ENCODE assay signal across 10 mouse cellular contexts in the genomic region with DNA sequence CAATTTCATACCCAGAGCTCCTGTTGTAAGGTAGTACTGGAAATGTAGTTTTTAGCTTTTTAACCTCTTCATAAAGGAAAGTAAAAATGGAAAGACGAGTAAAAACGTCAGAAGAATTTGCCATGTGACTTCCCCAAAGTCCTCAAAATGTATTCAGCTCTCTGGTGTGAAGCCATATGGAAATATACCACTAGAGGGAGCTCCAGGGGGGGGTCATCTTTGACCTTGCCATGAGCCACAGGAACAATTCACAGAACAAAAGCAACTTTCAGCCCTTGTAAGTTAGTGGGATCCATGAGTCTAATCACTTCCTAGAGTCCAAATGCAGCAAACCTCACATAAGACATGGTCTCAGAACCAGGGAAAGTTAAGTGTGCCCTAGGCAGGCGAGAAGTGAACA.
DNase-seq lines count a peak whose midpoint lies in the region; ATAC-seq and TF ChIP-seq lines count a peak whose summit lies in the region.
"Had no signal": no experiment of that assay in that cellular context is flagged by ENCODE, and none has a peak within 500 bp of the region (broad histone marks: within the 10 kb centered on the region; RNA-seq: fewer than 3 reads in every experiment).

No protein-coding gene starts in this region.

- WGBS in kidney, postnatal 0 days, result 64% methylated on average over 3 of the region's 3 CpGs

- DNase-seq in kidney, postnatal 0 days (ENCODE audit: low spot score), result peak; percentile 14
- DNase-seq in kidney, adult 11 months, result no peak
- DNase-seq in ES-E14 (ENCODE audit: low read depth, low spot score), result peak; percentile 55
- peak; percentile 6 for DNase-seq in c-Kit-positive CD71-negative TER-119-negative erythroid progenitor cells, embryonic 14.5 days (ENCODE audit: low read depth)
- DNase-seq in induced T-regulatory cell, adult 2 months (ENCODE audit: low read depth), result peak; percentile 15
- DNase-seq in spleen, postnatal 10 days (ENCODE audit: low spot score in 2 of 2), result no peak
- no peak for DNase-seq in layer of hippocampus, postnatal 14 days (ENCODE audit: low spot score in 2 of 2)

- no peaks in the 10 kb centered on the region for H3K36me3 ChIP-seq in kidney, postnatal 0 days (ENCODE audit: insufficient read depth, low read length)
- no peaks in the 10 kb centered on the region for H3K36me3 ChIP-seq in ES-E14 (ENCODE audit: control insufficient read depth, insufficient read depth, low read length, poor library complexity, severe bottlenecking)

- no peaks in the 10 kb centered on the region for H3K27me3 ChIP-seq in kidney, postnatal 0 days (ENCODE audit: insufficient read depth, low read length)

- no peaks in the 10 kb centered on the region for H3K4me1 ChIP-seq in kidney, postnatal 0 days (replicated peaks; ENCODE audit: insufficient read depth, low read length)
- no peaks in the 10 kb centered on the region for H3K4me1 ChIP-seq in ES-E14 (ENCODE audit: control insufficient read depth in 2 of 2, insufficient read depth in 2 of 2, low read length in 2 of 2, poor library complexity in 1 of 2)

- TF ChIP-seq CTCF in kidney, postnatal 0 days (IDR thresholded peaks at IDR 0.05; ENCODE audit: low read depth), result peak; percentile 57

- H3K27ac ChIP-seq in kidney, postnatal 0 days, result no peak overlapping the region
- no peak overlapping the region for H3K27ac ChIP-seq in ES-E14 (ENCODE audit: insufficient read depth, low read depth, low read length, poor library complexity, severe bottlenecking)
- H3K27ac ChIP-seq: macrophage had no signal

- H3K4me3 ChIP-seq in kidney, postnatal 0 days (replicated peaks; ENCODE audit: low read depth, low read length), result no peak overlapping the region
- H3K4me3 ChIP-seq in ES-E14 (ENCODE audit: insufficient read depth in 1 of 2, low read depth in 1 of 2, low read length in 2 of 2, poor library complexity in 1 of 2, severe bottlenecking in 1 of 2), result no peak overlapping the region

- H3K9ac ChIP-seq in kidney, postnatal 0 days (ENCODE audit: low read depth, low read length), result no peak overlapping the region
- H3K9ac ChIP-seq in ES-E14 (ENCODE audit: insufficient read depth, low read depth, low read length, poor library complexity, severe bottlenecking), result no peak overlapping the region

- ATAC-seq in kidney, postnatal 0 days (replicated peaks; ENCODE audit: low FRiP score, low read depth), result no peak
- no peak for ATAC-seq in megakaryocyte-erythroid progenitor cell, adult 5-6 weeks (replicated peaks; ENCODE audit: low FRiP score, low TSS enrichment, poor library complexity, severe bottlenecking)
- ATAC-seq: hindbrain, embryonic 16.5 days had no signal

- no peaks in the 10 kb centered on the region for H3K9me3 ChIP-seq in kidney, postnatal 0 days (replicated peaks; ENCODE audit: low read length)
- H3K9me3 ChIP-seq in ES-E14 (ENCODE audit: control insufficient read depth, insufficient read depth, low read depth, low read length), result no peaks in the 10 kb centered on the region

- in situ Hi-C loops in ES-E14 (cut with MboI; ENCODE audit: low sequenced_read_pairs in 2 of 2, unreplicated experiment in 2 of 2), result no loop called here

- no peak overlapping the region for H3K4me2 ChIP-seq in kidney, postnatal 0 days (ENCODE audit: low read length)

TF ChIP-seq in ES-E14, 5 proteins besides CTCF, POLR2A, EP300 and RAD21:
- TF ChIP-seq ZNF384 (IDR thresholded peaks at IDR 0.05; ENCODE audit: low read depth, low read length) (no peak), HCFC1 (IDR thresholded peaks at IDR 0.05; ENCODE audit: borderline replicate concordance, insufficient read depth, low read length) (no peak), CHD2 (IDR thresholded peaks at IDR 0.05; ENCODE audit: low read depth, low read length) (no peak), ZC3H11A (IDR thresholded peaks at IDR 0.05; ENCODE audit: borderline replicate concordance, low read depth, low read length) (no peak), MAFK (IDR thresholded peaks at IDR 0.05; ENCODE audit: insufficient read depth, low read depth, low read length) (no peak)

Comparison
In these comparisons a context has a peak if more than half of its experiments do, and no peak if none do; other contexts are left out.
1. DNase-seq: peak in kidney, postnatal 0 days (single experiment), ES-E14 (single experiment), c-Kit-positive CD71-negative TER-119-negative erythroid progenitor cells, embryonic 14.5 days (single experiment) and induced T-regulatory cell, adult 2 months (single experiment); none in kidney, adult 11 months (single experiment), spleen, postnatal 10 days (0 of 2) and layer of hippocampus, postnatal 14 days (0 of 2).